ENCODE assay signal across 27 mouse cellular contexts in the genomic region with DNA sequence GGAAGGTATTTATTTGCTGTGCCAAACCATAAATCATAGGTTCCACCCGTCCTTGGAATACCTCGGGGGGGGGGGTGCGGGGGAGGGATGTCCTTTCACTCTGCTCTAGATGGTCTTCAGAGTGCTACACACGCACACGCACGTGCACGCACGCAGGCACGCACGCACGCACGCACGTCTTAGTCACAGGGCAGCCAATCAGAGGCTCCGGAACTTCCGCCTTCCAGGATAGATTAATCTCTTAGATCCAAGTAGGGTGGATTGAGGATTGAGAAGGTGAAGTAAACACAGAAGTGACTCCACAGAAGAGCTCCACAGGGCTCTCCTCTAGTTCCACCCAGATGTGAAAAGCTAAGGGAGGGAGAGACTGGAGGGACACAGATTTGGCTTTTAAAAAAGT. TPM values are rescaled to one million over a fixed set of nuclear protein-coding genes. Genes with fewer than 3 reads are reported as not detected.
DNase-seq lines count a peak whose midpoint lies in the region.
"Had no signal": no experiment of that assay in that cellular context is flagged by ENCODE, and none has a peak within 500 bp of the region (broad histone marks: within the 10 kb centered on the region; RNA-seq: fewer than 3 reads in every experiment).

No protein-coding gene starts in this region.

- peak; percentile 22 for DNase-seq in adrenal gland, adult 2 months
- no peak for DNase-seq in adrenal gland, postnatal 10 days
- DNase-seq in adrenal gland, postnatal 36 days, result peak; percentile 15 to 50
- no peak for DNase-seq in adrenal gland, adult 8-10 months
- DNase-seq in R1 (ENCODE audit: low read depth, low spot score), result peak; percentile 35
- DNase-seq in ZHBTc4 (ENCODE audit: low read depth, low spot score), result peak; percentile 42
- DNase-seq in cerebellum, postnatal 36 days, result no peak
- DNase-seq in lung, postnatal 4 days, result no peak
- DNase-seq: cerebellum, adult 11 months; cerebellum, adult 18-20 months; cerebellum, adult 8-10 months; cerebellum, adult 9-11 months; cerebellum, postnatal 14 days; forebrain, postnatal 0 days had no signal

RNA-seq across cellular contexts. Expression of a gene that starts 35.6 kb away (rescaled TPM):
- total RNA-seq in adrenal gland, adult 2 months (2021), result not detected
- not detected in 2 replicates for polyA plus RNA-seq in adrenal gland, adult 2 months (2012; rRNA removed)
- not detected for total RNA-seq in adrenal gland, postnatal 10 days (2021)
- not detected for total RNA-seq in adrenal gland, postnatal 36 days (2021)
- not detected for total RNA-seq in adrenal gland, adult 8-10 months (2022)
- total RNA-seq: adrenal gland, adult 18-20 months; ES-E14; forebrain, postnatal 0 days; gastrocnemius, adult 18-20 months; MEL had no signal
- polyA plus RNA-seq: brain, embryonic 14.5 days; C2C12; cortical plate, adult 2 months; embryonic facial prominence, embryonic 10.5 days; embryonic facial prominence, embryonic 12.5 days; embryonic facial prominence, embryonic 14.5 days; forebrain, embryonic 11.5 days; forebrain, embryonic 13.5 days; forebrain, embryonic 15.5 days; forebrain, postnatal 0 days had no signal

RNA-seq across cellular contexts. Expression of a gene that starts 38.0 kb away (rescaled TPM):
- total RNA-seq in adrenal gland, adult 2 months (2021), result 1 to 10 TPM; 1.8 to 3.6 TPM
- 2.9 and 6.2 TPM in 2 replicates for polyA plus RNA-seq in adrenal gland, adult 2 months (2012; rRNA removed)
- total RNA-seq in adrenal gland, postnatal 10 days (2021), result under 1 TPM; 0.39 to 0.54 TPM
- 1 to 10 TPM in 1 of 2 experiments, under 1 TPM in 1; 0.95 to 2.6 TPM for total RNA-seq in adrenal gland, postnatal 36 days (2021)
- total RNA-seq in adrenal gland, adult 8-10 months (2022), result 1 to 10 TPM; 1.2 to 2.3 (median 1.5) TPM
- total RNA-seq: forebrain, postnatal 0 days; MEL had no signal
- polyA plus RNA-seq: brain, embryonic 14.5 days; C2C12; embryonic facial prominence, embryonic 10.5 days; embryonic facial prominence, embryonic 12.5 days; embryonic facial prominence, embryonic 14.5 days; forebrain, embryonic 11.5 days; forebrain, embryonic 13.5 days; forebrain, embryonic 15.5 days; forebrain, postnatal 0 days had no signal

Comparison
In these comparisons a context has a peak if more than half of its experiments do, and no peak if none do; other contexts are left out.
1. DNase-seq: peak in adrenal gland, adult 2 months (single experiment), adrenal gland, postnatal 36 days (2 of 2), R1 (single experiment) and ZHBTc4 (single experiment); none in adrenal gland, postnatal 10 days (single experiment), adrenal gland, adult 8-10 months (single experiment), cerebellum, postnatal 36 days (0 of 2) and lung, postnatal 4 days (0 of 2).